Mouse (Mus musculus) intestine, embryonic 14.5 days (tissue): ENCODE data around the gene Smc5. TPM values are rescaled to one million over a fixed set of nuclear protein-coding genes. Genes with fewer than 3 reads are reported as not detected.

Experiments used
- ATAC-seq: fragments of 200-750 bp; cut with Nextera tagmentation; replicated peaks from 2 replicates; pipeline ENCODE4 v1.8.0; 2017; ENCODE audit warnings: low read depth, moderate number of reproducible peaks, moderate TSS enrichment, moderate library complexity; ENCODE audit not compliant: low FRiP score, low TSS enrichment
- DNase-seq: peaks from one replicate; pipeline ENCODE4 v3.0.0-alpha.2; 2018; ENCODE audit warnings: low spot score
- H3K27ac ChIP-seq: fragments of 300-500 bp; sonication (generic); 2 replicates; pipeline ENCODE4 v1.5.1; 2014; ENCODE audit warnings: low read depth, mild to moderate bottlenecking, control low read depth
- H3K27me3 ChIP-seq: fragments of 300-500 bp; sonication (generic); replicated peaks from 2 replicates; pipeline ENCODE4 v1.6.1; 2014; ENCODE audit warnings: low read length, control low read depth; ENCODE audit not compliant: control insufficient read depth, insufficient read depth
- H3K36me3 ChIP-seq: fragments of 300-500 bp; sonication (generic); 2 replicates; pipeline ENCODE4 v1.6.1; 2014; ENCODE audit warnings: low read length, control low read depth; ENCODE audit not compliant: control insufficient read depth, insufficient read depth
- H3K4me1 ChIP-seq: fragments of 300-500 bp; sonication (generic); replicated peaks from 2 replicates; pipeline ENCODE4 v1.6.1; 2014; ENCODE audit warnings: low read length, control low read depth, mixed read lengths; ENCODE audit not compliant: control insufficient read depth, insufficient read depth
- H3K4me2 ChIP-seq: fragments of 300-500 bp; sonication (generic); 2 replicates; pipeline ENCODE4 v1.6.1; 2014; ENCODE audit warnings: low read length
- H3K4me3 ChIP-seq: fragments of 300-500 bp; sonication (generic); 2 replicates; pipeline ENCODE4 v1.5.1; 2014; ENCODE audit warnings: low read depth, low read length, control low read depth, mixed read lengths
- H3K9ac ChIP-seq: fragments of 300-500 bp; sonication (generic); 2 replicates; pipeline ENCODE4 v1.6.1; 2014; ENCODE audit warnings: mild to moderate bottlenecking, low read length
- H3K9me3 ChIP-seq: fragments of 300-500 bp; sonication (generic); 2 replicates; pipeline ENCODE4 v1.6.1; 2016; ENCODE audit warnings: low read length, control low read depth; ENCODE audit not compliant: control insufficient read depth
- WGBS: fragments of 180-500 bp; shearing (Covaris S2); extraction: QIAGEN DNeasy Blood & Tissue Kit; methylation state at CpG from one replicate; pipeline ENCODE4 v1.1.7; 2014; 5-methylcytosine and 5-hydroxymethylcytosine counted together
- polyA plus RNA-seq: library from polyadenylated mRNA; unstranded; fragments of >200 nt; fragmentation: Nextera tagmentation; extraction: Ambion mirVana; gene quantifications from 2 replicates; pipeline ENCODE4 v1.2.1, GENCODE M21; 2014

Smc5 gene
- polyA plus RNA-seq, 1 experiment from 2014 or later: 32.2 TPM

DNA sequence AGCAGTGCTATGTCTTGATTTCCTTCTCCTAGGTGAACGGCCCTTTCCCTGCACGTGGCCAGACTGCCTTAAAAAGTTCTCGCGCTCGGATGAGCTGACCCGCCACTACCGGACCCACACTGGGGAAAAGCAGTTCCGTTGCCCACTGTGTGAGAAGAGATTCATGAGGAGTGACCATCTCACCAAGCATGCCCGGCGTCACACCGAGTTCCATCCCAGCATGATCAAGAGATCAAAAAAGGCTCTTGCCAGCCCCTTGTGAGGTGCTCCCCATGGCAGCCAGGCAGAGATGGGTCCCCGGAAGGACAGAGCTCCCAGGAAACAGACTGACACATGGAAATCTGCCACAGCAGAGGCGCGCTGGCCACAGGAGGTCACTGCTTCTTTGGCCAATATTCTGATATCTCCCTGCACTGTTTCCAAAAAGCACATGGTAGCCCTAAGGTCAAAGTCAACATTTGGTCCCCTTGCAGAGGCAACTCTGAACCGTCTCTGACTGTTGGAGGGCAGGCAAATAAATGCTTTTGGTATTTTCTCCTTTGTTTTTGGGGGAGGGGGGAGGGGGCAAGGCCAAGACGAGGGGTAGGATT, 109.0 kb downstream of the Smc5 start:
- Histone ChIP-seq H3K9me3 (no peaks in the 10 kb centered on the region), H3K4me3 (no peak overlapping the region), H3K27ac (no peak overlapping the region), H3K36me3 (no peaks in the 10 kb centered on the region), H3K27me3 (no peaks in the 10 kb centered on the region), H3K4me1 (no peaks in the 10 kb centered on the region), H3K4me2 (no peak overlapping the region), H3K9ac (no peak overlapping the region)
- DNase-seq (no peak), ATAC-seq (no peak)
- WGBS: 92% methylated on average over 16 of the region's 16 CpGs

DNA sequence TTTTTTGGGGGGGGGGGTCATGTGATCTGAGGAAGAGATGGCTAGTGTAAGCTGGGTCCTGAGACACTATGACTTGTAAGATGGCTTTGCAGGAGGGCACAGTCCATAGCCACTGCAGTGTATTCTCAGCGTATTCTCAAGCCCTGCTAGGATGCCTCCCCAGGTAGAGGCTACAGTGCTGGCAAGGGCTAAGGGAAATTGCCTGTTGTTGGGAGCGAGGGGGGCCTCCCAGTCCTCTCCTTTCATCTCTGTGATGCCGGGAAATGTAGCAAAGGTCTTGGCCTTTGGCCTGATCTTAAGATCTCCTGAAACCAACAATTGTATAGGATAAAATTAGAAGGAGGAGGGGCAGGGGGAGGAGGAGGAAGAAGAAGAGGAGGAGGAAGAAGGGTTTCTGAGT, 110.3 kb downstream of the Smc5 start:
- ATAC-seq: no peak
- Histone ChIP-seq H3K27ac (no peak overlapping the region), H3K9ac (no peak overlapping the region), H3K4me3 (no peak overlapping the region), H3K9me3 (no peaks in the 10 kb centered on the region), H3K36me3 (no peaks in the 10 kb centered on the region), H3K27me3 (no peaks in the 10 kb centered on the region), H3K4me1 (no peaks in the 10 kb centered on the region), H3K4me2 (no peak overlapping the region)
- WGBS: 68% methylated on average over 3 of the region's 3 CpGs
- DNase-seq: no peak

DNA sequence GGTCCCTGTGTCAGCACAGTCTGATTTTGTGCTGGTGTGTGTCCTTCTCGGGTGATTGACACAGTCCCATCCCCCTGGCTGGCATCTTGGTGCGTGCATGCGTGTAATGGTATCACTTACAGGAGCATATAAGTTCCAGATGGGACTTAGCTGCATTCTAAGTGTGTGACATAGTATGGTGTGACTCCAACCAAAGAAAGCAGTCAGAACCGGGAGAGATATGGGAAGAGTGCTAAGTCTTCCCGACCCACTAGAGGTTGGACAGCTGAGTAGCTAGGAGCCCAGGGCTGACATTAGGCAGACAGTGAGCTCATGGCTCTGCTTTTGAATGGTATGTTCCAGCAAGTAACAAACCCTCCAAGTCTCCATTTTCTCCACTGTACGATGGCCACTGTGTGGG, 110.8 kb downstream of the Smc5 start:
- Histone ChIP-seq H3K9me3 (no peaks in the 10 kb centered on the region), H3K36me3 (no peaks in the 10 kb centered on the region), H3K27me3 (no peaks in the 10 kb centered on the region), H3K4me3 (no peak overlapping the region), H3K4me2 (no peak overlapping the region), H3K9ac (no peak overlapping the region), H3K27ac (no peak overlapping the region), H3K4me1 (no peaks in the 10 kb centered on the region)
- no peak for ATAC-seq
- DNase-seq: no peak
- 88% methylated on average over 6 of the region's 6 CpGs for WGBS

DNA sequence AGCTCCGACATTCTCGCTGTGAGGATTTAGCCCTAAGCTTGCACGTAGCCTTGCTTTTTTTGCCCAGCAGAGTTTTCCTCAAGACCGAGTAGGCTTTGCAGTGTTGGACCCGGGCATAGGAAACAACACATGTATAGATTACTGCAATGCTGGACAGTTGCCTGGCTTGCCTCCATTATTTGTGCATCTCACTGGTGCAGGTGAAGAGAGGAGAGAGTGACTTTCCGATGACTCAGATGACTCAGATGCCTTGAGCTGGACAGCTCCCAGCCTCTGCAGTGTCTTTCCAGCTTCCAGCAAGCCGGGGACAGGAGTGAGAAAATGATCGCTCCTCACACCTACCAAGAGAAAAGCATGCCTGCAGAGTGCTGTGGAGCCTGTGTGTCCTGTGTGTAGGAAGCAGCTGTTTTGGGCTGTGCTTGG, 111.3 kb downstream of the Smc5 start:
- Histone ChIP-seq H3K4me2 (no peak overlapping the region), H3K27me3 (no peaks in the 10 kb centered on the region), H3K4me1 (no peaks in the 10 kb centered on the region), H3K4me3 (no peak overlapping the region), H3K9ac (no peak overlapping the region), H3K9me3 (no peaks in the 10 kb centered on the region), H3K27ac (no peak overlapping the region), H3K36me3 (no peaks in the 10 kb centered on the region)
- DNase-seq (no peak), ATAC-seq (no peak)
- 30% methylated on average over 8 of the region's 8 CpGs for WGBS

DNA sequence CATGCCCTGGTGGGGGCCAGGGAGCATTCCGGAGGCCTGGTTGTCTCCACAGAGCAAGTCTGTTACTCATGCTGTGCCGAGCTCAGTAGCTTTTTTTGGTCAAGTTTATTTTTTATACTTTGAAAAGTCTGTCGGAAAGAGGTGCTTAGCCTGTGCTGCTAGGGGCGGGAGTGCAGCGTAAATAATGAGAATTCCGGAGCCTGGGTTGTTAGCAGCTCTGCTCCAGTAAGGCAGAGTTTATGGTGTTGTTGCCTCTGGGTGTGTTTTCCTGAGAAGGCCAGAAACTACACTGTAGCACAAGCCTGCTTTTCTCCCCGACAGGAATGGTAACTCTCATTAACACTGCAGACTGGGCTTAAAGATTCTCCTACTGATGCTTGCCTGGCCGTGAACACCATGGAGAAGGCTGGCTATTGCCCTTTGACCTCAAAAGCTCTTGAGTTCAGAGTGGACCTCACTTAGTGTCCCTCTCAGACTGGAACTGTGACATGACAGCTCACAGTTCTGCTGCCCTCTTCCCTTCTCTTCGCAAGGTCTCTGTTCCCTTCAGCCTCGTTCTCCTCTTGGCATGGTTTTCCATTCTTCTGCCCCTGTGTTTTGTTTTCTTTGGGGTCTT, 113.8 kb downstream of the Smc5 start:
- no peaks in the 10 kb centered on the region for H3K9me3 ChIP-seq
- no peak for DNase-seq
- no peak overlapping the region for H3K4me2 ChIP-seq
- WGBS: 53% methylated on average over 10 of the region's 10 CpGs
- H3K27me3 ChIP-seq: no peaks in the 10 kb centered on the region
- no peaks in the 10 kb centered on the region for H3K36me3 ChIP-seq
- ATAC-seq: no peak
- no peaks in the 10 kb centered on the region for H3K4me1 ChIP-seq
- H3K27ac ChIP-seq: no peak overlapping the region
- no peak overlapping the region for H3K4me3 ChIP-seq
- no peak overlapping the region for H3K9ac ChIP-seq

Other genes starting within 250 kb of the Smc5 start
- gene Klf9, start 132.7 kb downstream of the Smc5 start, polyA plus RNA-seq: 1.8 and 2.0 TPM in 2 replicates
- 2.7 and 3.6 TPM in 2 replicates for gene Mamdc2, start 174.5 kb upstream of the Smc5 start, polyA plus RNA-seq